Mouse (Mus musculus): ENCODE results near the gene Slc37a4. TPM values are rescaled to one million over a fixed set of nuclear protein-coding genes. Genes with fewer than 3 reads are reported as not detected.

Gene Slc37a4
- total and polyA plus RNA-seq, 3 experiments = 11.7 to 38.7 (median 25.5) TPM

DNA sequence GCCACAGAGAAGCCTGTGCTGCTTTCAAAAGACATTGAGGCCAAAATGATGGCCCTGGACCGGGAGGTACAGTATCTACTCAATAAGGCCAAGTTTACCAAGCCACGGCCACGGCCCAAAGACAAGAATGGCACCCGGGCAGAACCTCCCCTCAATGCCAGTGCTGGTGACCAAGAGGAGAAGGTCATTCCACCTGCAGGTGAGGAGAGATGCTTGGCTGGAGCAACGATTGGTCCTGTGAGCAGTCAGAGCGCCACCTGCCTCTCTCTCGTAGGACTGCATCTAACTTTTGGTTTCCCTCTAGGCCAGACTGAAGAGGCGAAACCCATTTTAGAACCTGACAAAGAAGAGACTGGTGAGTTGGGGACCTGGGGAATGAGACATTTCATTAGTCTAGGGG lies 7.4 kb upstream of the Slc37a4 start:
- H3K36me3 ChIP-seq (replicated peaks in 1 of 2; ENCODE audit: control insufficient read depth in 1 of 2, insufficient read depth in 1 of 2, low read length in 1 of 2) = peaks cover 66 to 86% of the 10 kb centered on the region in 2 experiments
- H3K27ac ChIP-seq (ENCODE audit: insufficient read depth, low read depth) = no peak overlapping the region
- dilution Hi-C loops (cut with MboI; ENCODE audit: extremely low pct_ligation_motif_present, extremely low pct_unique_long_range_greater_than_20kb, low sequenced_read_pairs) = no loop called here
- H3K4me2 ChIP-seq (ENCODE audit: insufficient read depth, low read depth, poor library complexity, severe bottlenecking) = no peak overlapping the region
- in situ Hi-C loops (cut with MboI; ENCODE audit: low pct_ligation_motif_present, low pct_unique_long_range_greater_than_20kb, low sequenced_read_pairs) = no loop called here
- peak; percentile 48 to 76 for TF ChIP-seq CTCF (conservative IDR thresholded peaks at IDR 0.05 in 1 of 2, IDR thresholded peaks at IDR 0.05 in 1 of 2; ENCODE audit: low read depth in 2 of 2, low read length in 2 of 2)
- TF ChIP-seq EP300 (IDR thresholded peaks at IDR 0.05; ENCODE audit: low read length) = no peak
- no peak for TF ChIP-seq JUND (conservative IDR thresholded peaks at IDR 0.05; ENCODE audit: low read depth, low read length)
- TF ChIP-seq RCOR1 (conservative IDR thresholded peaks at IDR 0.05; ENCODE audit: low read depth, low read length) = no peak
- no peak for TF ChIP-seq TBP (conservative IDR thresholded peaks at IDR 0.05; ENCODE audit: low read depth, low read length)
- no peak for TF ChIP-seq MAFK (IDR thresholded peaks at IDR 0.05; ENCODE audit: insufficient replicate concordance, low read length)
- TF ChIP-seq KAT2A (IDR thresholded peaks at IDR 0.05; ENCODE audit: insufficient replicate concordance, low read length) = no peak
- TF ChIP-seq BHLHE40 (IDR thresholded peaks at IDR 0.05; ENCODE audit: low read depth, low read length) = no peak
- TF ChIP-seq RAD21 (IDR thresholded peaks at IDR 0.05; ENCODE audit: low read depth, low read length) = peak; percentile 44
- TF ChIP-seq ZKSCAN1 (IDR thresholded peaks at IDR 0.05; ENCODE audit: borderline replicate concordance, low read depth, low read length) = no peak
- TF ChIP-seq SMC3 (IDR thresholded peaks at IDR 0.05; ENCODE audit: low read depth, low read length) = peak; percentile 55
- no peaks in the 10 kb centered on the region for H3K27me3 ChIP-seq (replicated peaks)
- H3K79me2 ChIP-seq (replicated peaks; ENCODE audit: control insufficient read depth, extremely low read depth, insufficient read depth, poor library complexity, severe bottlenecking) = no peaks in the 10 kb centered on the region
- H3K9ac ChIP-seq (ENCODE audit: insufficient read depth, low read depth) = no peak overlapping the region
- peak; percentile 61 for DNase-seq (ENCODE audit: extremely low read depth)
- H3K4me3 ChIP-seq (replicated peaks in 1 of 3; ENCODE audit: low read depth in 2 of 3, low read length in 2 of 3, poor library complexity in 1 of 3) = no peak overlapping the region
- peaks cover 0 to 6% of the 10 kb centered on the region in 2 experiments; a peak in 1 of 4 replicates for H3K4me1 ChIP-seq (ENCODE audit: control insufficient read depth in 1 of 2, insufficient read depth in 2 of 2)
- no peaks in the 10 kb centered on the region for H3K9me3 ChIP-seq (replicated peaks; ENCODE audit: low read length)

DNA sequence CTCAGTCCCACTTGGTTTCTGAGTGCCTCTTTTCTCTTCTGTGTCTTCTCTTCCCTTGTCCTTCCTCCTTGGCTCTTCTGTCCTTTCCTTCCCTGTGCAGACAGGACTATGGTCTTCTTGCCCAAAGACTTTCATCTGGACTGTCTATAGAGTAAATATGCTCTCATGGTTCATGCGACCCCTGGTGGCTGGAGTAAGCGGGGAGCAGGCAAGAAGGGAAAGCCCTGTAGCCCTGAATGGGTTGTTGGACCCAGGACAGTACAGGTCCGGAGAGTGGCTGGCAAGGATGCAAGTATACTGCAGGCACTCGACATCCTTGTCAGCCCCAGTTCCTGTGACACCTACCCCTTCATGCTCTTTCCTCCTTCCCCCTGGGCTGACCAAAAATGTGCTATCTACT lies 5.2 kb upstream of the Slc37a4 start:
- Histone ChIP-seq H3K79me2 (replicated peaks; ENCODE audit: control insufficient read depth, extremely low read depth, insufficient read depth, poor library complexity, severe bottlenecking) (no peaks in the 10 kb centered on the region), H3K9ac (ENCODE audit: insufficient read depth, low read depth) (no peak overlapping the region), H3K4me2 (ENCODE audit: insufficient read depth, low read depth, poor library complexity, severe bottlenecking) (no peak overlapping the region), H3K9me3 (replicated peaks; ENCODE audit: low read length) (no peaks in the 10 kb centered on the region), H3K36me3 (replicated peaks in 1 of 2; ENCODE audit: control insufficient read depth in 1 of 2, insufficient read depth in 1 of 2, low read length in 1 of 2) (peaks cover 45 to 64% of the 10 kb centered on the region in 2 experiments), H3K27ac (ENCODE audit: insufficient read depth, low read depth) (no peak overlapping the region), H3K4me3 (replicated peaks in 1 of 3; ENCODE audit: low read depth in 2 of 3, low read length in 2 of 3, poor library complexity in 1 of 3) (no peak overlapping the region), H3K4me1 (ENCODE audit: control insufficient read depth in 1 of 2, insufficient read depth in 2 of 2) (peaks cover 2 to 24% of the 10 kb centered on the region in 2 experiments; a peak in 3 of 4 replicates), H3K27me3 (replicated peaks) (no peaks in the 10 kb centered on the region)
- TF ChIP-seq CTCF (conservative IDR thresholded peaks at IDR 0.05 in 1 of 2, IDR thresholded peaks at IDR 0.05 in 1 of 2; ENCODE audit: low read depth in 2 of 2, low read length in 2 of 2) = peak; percentile 72 to 75
- peak; percentile 21 for TF ChIP-seq RAD21 (IDR thresholded peaks at IDR 0.05; ENCODE audit: low read depth, low read length)
- peak; percentile 69 for TF ChIP-seq SMC3 (IDR thresholded peaks at IDR 0.05; ENCODE audit: low read depth, low read length)
- TF ChIP-seq ZNF384 (IDR thresholded peaks at IDR 0.05; ENCODE audit: low read depth, low read length) = no peak
- no peak for TF ChIP-seq BHLHE40 (IDR thresholded peaks at IDR 0.05; ENCODE audit: low read depth, low read length)
- in situ Hi-C loops (cut with MboI; ENCODE audit: low pct_ligation_motif_present, low pct_unique_long_range_greater_than_20kb, low sequenced_read_pairs) (no loop called here), dilution Hi-C loops (cut with MboI; ENCODE audit: extremely low pct_ligation_motif_present, extremely low pct_unique_long_range_greater_than_20kb, low sequenced_read_pairs) (no loop called here)
- DNase-seq (ENCODE audit: extremely low read depth) = peak; percentile 61

DNA sequence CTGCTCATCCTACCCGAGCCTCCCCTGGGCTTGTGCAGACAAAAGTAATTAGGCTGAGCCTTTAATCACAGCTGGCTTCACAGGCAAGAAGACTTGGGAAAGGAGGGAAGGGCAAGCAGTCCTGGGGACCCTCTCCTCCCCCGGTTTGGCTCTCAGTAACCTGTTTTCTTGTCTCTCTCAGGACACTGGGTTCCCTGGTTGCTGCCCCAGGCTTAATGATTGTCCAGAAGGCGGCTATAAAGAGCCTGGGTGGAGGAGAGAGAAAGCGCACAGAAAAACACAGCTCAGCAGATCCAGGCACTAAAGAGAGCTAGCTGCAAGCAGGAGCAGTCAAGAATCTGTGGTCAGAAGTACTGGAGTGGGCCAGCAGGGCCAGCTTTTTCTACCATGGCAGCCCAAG lies 1.4 kb downstream of the Slc37a4 start:
- TF ChIP-seq ZNF384 (IDR thresholded peaks at IDR 0.05; ENCODE audit: low read depth, low read length) (no peak), RAD21 (IDR thresholded peaks at IDR 0.05; ENCODE audit: low read depth, low read length) (no peak), NELFE (IDR thresholded peaks at IDR 0.05; ENCODE audit: low read depth, low read length) (no peak), ZKSCAN1 (IDR thresholded peaks at IDR 0.05; ENCODE audit: borderline replicate concordance, low read depth, low read length) (no peak), ELF1 (IDR thresholded peaks at IDR 0.05; ENCODE audit: low read depth, low read length) (no peak), POLR2A (IDR thresholded peaks at IDR 0.05; ENCODE audit: low read depth, low read length) (no peak), CHD2 (IDR thresholded peaks at IDR 0.05; ENCODE audit: low read length) (no peak), GABPA (IDR thresholded peaks at IDR 0.05; ENCODE audit: insufficient replicate concordance, low read depth, low read length) (no peak), BHLHE40 (IDR thresholded peaks at IDR 0.05; ENCODE audit: low read depth, low read length) (no peak), HCFC1 (IDR thresholded peaks at IDR 0.05; ENCODE audit: low read depth, low read length) (no peak), JUND (conservative IDR thresholded peaks at IDR 0.05; ENCODE audit: low read depth, low read length) (no peak), E2F4 (IDR thresholded peaks at IDR 0.05; ENCODE audit: insufficient replicate concordance, low read depth, low read length) (no peak), IRF4 (IDR thresholded peaks at IDR 0.05; ENCODE audit: low read depth, low read length) (no peak)
- Histone ChIP-seq H3K9me3 (replicated peaks; ENCODE audit: low read length) (no peaks in the 10 kb centered on the region), H3K4me2 (ENCODE audit: insufficient read depth, low read depth, poor library complexity, severe bottlenecking) (no peak overlapping the region), H3K27ac (ENCODE audit: insufficient read depth, low read depth) (no peak overlapping the region), H3K9ac (ENCODE audit: insufficient read depth, low read depth) (no peak overlapping the region), H3K4me1 (ENCODE audit: control insufficient read depth in 1 of 2, insufficient read depth in 2 of 2) (peaks cover 10 to 75% of the 10 kb centered on the region in 2 experiments), H3K4me3 (replicated peaks in 1 of 3; ENCODE audit: low read depth in 2 of 3, low read length in 2 of 3, poor library complexity in 1 of 3) (peak overlapping the region in 1 of 3 experiments; percentile 80), H3K79me2 (replicated peaks; ENCODE audit: control insufficient read depth, extremely low read depth, insufficient read depth, poor library complexity, severe bottlenecking) (no peaks in the 10 kb centered on the region), H3K27me3 (replicated peaks) (no peaks in the 10 kb centered on the region), H3K36me3 (replicated peaks in 1 of 2; ENCODE audit: control insufficient read depth in 1 of 2, insufficient read depth in 1 of 2, low read length in 1 of 2) (peaks cover 30 to 50% of the 10 kb centered on the region in 2 experiments)
- no peak for DNase-seq (ENCODE audit: extremely low read depth)
- dilution Hi-C loops (cut with MboI; ENCODE audit: extremely low pct_ligation_motif_present, extremely low pct_unique_long_range_greater_than_20kb, low sequenced_read_pairs) = no loop called here
- in situ Hi-C loops (cut with MboI; ENCODE audit: low pct_ligation_motif_present, low pct_unique_long_range_greater_than_20kb, low sequenced_read_pairs) = loop anchor here (5.0 kb wide), 1 partner anchor 56 kb away; the partner anchor contains the start of gene Hmbs
